Mouse (Mus musculus): Measurements from ENCODE around the gene Vax1. TPM values are rescaled to one million over a fixed set of nuclear protein-coding genes. Genes with fewer than 3 reads are reported as not detected.
A peak's percentile ranks its signal among the peaks of the same experiment; 100 is the strongest.

Gene Vax1
- polyA plus RNA-seq, 1 experiment from 2014 or later, result not detected

- Histone ChIP-seq H3K4me1 (ENCODE audit: control insufficient read depth, insufficient read depth, low read length) (peaks cover 9% of the 10 kb centered on the region; the same call in 1 of the 2 replicates), H3K4me3 (replicated peaks; ENCODE audit: low read length) (no peak overlapping the region), H3K9ac (ENCODE audit: low read length) (no peak overlapping the region), H3K27me3 (ENCODE audit: control insufficient read depth, insufficient read depth, low read length) (peaks cover 86% of the 10 kb centered on the region), H3K9me3 (replicated peaks; ENCODE audit: control insufficient read depth, low read length) (no peaks in the 10 kb centered on the region), H3K27ac (ENCODE audit: low read length) (no peak overlapping the region), H3K4me2 (ENCODE audit: low read depth, low read length) (no peak overlapping the region), H3K36me3 (ENCODE audit: control insufficient read depth, insufficient read depth, low read length) (no peaks in the 10 kb centered on the region)
- ATAC-seq (ENCODE audit: insufficient read depth, low FRiP score), result no peak
- 2% methylated on average over 19 of the region's 19 CpGs for WGBS
Observed at GRCm38 (mm10) chr19:59171871-59172245, 2.0 kb upstream of the Vax1 start.

GRCm38 (mm10) chr19:59171151-59171870 lies 1.5 kb upstream of the Vax1 start:
- H3K9me3 ChIP-seq (replicated peaks; ENCODE audit: control insufficient read depth, low read length), result no peaks in the 10 kb centered on the region
- H3K4me1 ChIP-seq (ENCODE audit: control insufficient read depth, insufficient read depth, low read length), result peaks cover 13% of the 10 kb centered on the region; the same call in 1 of the 2 replicates
- no peak overlapping the region for H3K4me3 ChIP-seq (replicated peaks; ENCODE audit: low read length)
- no peak overlapping the region for H3K9ac ChIP-seq (ENCODE audit: low read length)
- WGBS, result 2% methylated on average over 38 of the region's 38 CpGs
- no peaks in the 10 kb centered on the region for H3K36me3 ChIP-seq (ENCODE audit: control insufficient read depth, insufficient read depth, low read length)
- ATAC-seq (ENCODE audit: insufficient read depth, low FRiP score), result no peak
- no peak overlapping the region for H3K4me2 ChIP-seq (ENCODE audit: low read depth, low read length)
- H3K27me3 ChIP-seq (ENCODE audit: control insufficient read depth, insufficient read depth, low read length), result peaks cover 87% of the 10 kb centered on the region
- no peak overlapping the region for H3K27ac ChIP-seq (ENCODE audit: low read length)

- Histone ChIP-seq H3K9ac (ENCODE audit: low read length) (no peak overlapping the region), H3K27ac (ENCODE audit: low read length) (no peak overlapping the region), H3K27me3 (ENCODE audit: control insufficient read depth, insufficient read depth, low read length) (peaks cover 87% of the 10 kb centered on the region), H3K4me1 (ENCODE audit: control insufficient read depth, insufficient read depth, low read length) (peaks cover 18% of the 10 kb centered on the region; the same call in 1 of the 2 replicates), H3K36me3 (ENCODE audit: control insufficient read depth, insufficient read depth, low read length) (no peaks in the 10 kb centered on the region), H3K9me3 (replicated peaks; ENCODE audit: control insufficient read depth, low read length) (no peaks in the 10 kb centered on the region), H3K4me3 (replicated peaks; ENCODE audit: low read length) (no peak overlapping the region; the same call in 1 of the 2 replicates), H3K4me2 (ENCODE audit: low read depth, low read length) (no peak overlapping the region)
- ATAC-seq (ENCODE audit: insufficient read depth, low FRiP score), result no peak
- WGBS, result under 1% methylated on average over 6 of the region's 6 CpGs
Observed at GRCm38 (mm10) chr19:59170766-59171095, 875 bp upstream of the Vax1 start.

GRCm38 (mm10) chr19:59169143-59169935 lies 517 bp downstream of the Vax1 start:
- peaks cover 93% of the 10 kb centered on the region for H3K27me3 ChIP-seq (ENCODE audit: control insufficient read depth, insufficient read depth, low read length)
- under 1% methylated on average over 65 of the region's 65 CpGs for WGBS
- peak; percentile 48; the same call in 1 of the 2 replicates for ATAC-seq (ENCODE audit: insufficient read depth, low FRiP score)
- peak overlapping the region; percentile 45 for H3K4me2 ChIP-seq (ENCODE audit: low read depth, low read length)
- peaks cover 18% of the 10 kb centered on the region; the same call in 1 of the 2 replicates for H3K4me1 ChIP-seq (ENCODE audit: control insufficient read depth, insufficient read depth, low read length)
- H3K9me3 ChIP-seq (replicated peaks; ENCODE audit: control insufficient read depth, low read length), result no peaks in the 10 kb centered on the region
- H3K27ac ChIP-seq (ENCODE audit: low read length), result no peak overlapping the region
- H3K9ac ChIP-seq (ENCODE audit: low read length), result no peak overlapping the region; the same call in 1 of the 2 replicates
- H3K36me3 ChIP-seq (ENCODE audit: control insufficient read depth, insufficient read depth, low read length), result no peaks in the 10 kb centered on the region
- H3K4me3 ChIP-seq (replicated peaks; ENCODE audit: low read length), result peak overlapping the region; percentile 31

GRCm38 (mm10) chr19:59168386-59168905 lies 1.4 kb downstream of the Vax1 start:
- Histone ChIP-seq H3K36me3 (ENCODE audit: control insufficient read depth, insufficient read depth, low read length) (no peaks in the 10 kb centered on the region), H3K9ac (ENCODE audit: low read length) (no peak overlapping the region), H3K27me3 (ENCODE audit: control insufficient read depth, insufficient read depth, low read length) (peaks cover 93% of the 10 kb centered on the region), H3K4me1 (ENCODE audit: control insufficient read depth, insufficient read depth, low read length) (peaks cover 18% of the 10 kb centered on the region; the same call in 1 of the 2 replicates), H3K4me3 (replicated peaks; ENCODE audit: low read length) (no peak overlapping the region), H3K4me2 (ENCODE audit: low read depth, low read length) (no peak overlapping the region), H3K27ac (ENCODE audit: low read length) (no peak overlapping the region), H3K9me3 (replicated peaks; ENCODE audit: control insufficient read depth, low read length) (no peaks in the 10 kb centered on the region)
- no peak for ATAC-seq (ENCODE audit: insufficient read depth, low FRiP score)
- 4% methylated on average over 17 of the region's 17 CpGs for WGBS

- Histone ChIP-seq H3K27me3 (ENCODE audit: control insufficient read depth, insufficient read depth, low read length) (peaks cover 93% of the 10 kb centered on the region), H3K4me2 (ENCODE audit: low read depth, low read length) (no peak overlapping the region), H3K27ac (ENCODE audit: low read length) (no peak overlapping the region), H3K9ac (ENCODE audit: low read length) (no peak overlapping the region), H3K9me3 (replicated peaks; ENCODE audit: control insufficient read depth, low read length) (no peaks in the 10 kb centered on the region), H3K4me1 (ENCODE audit: control insufficient read depth, insufficient read depth, low read length) (peaks cover 18% of the 10 kb centered on the region; the same call in 1 of the 2 replicates), H3K36me3 (ENCODE audit: control insufficient read depth, insufficient read depth, low read length) (no peaks in the 10 kb centered on the region), H3K4me3 (replicated peaks; ENCODE audit: low read length) (no peak overlapping the region)
- 24% methylated on average over 5 of the region's 5 CpGs for WGBS
- ATAC-seq (ENCODE audit: insufficient read depth, low FRiP score), result no peak
Observed at GRCm38 (mm10) chr19:59167871-59168270, 2.0 kb downstream of the Vax1 start.

- H3K4me2 ChIP-seq (ENCODE audit: low read depth, low read length), result peak overlapping the region; percentile 56
- no peak overlapping the region for H3K27ac ChIP-seq (ENCODE audit: low read length)
- H3K27me3 ChIP-seq (ENCODE audit: control insufficient read depth, insufficient read depth, low read length), result peaks cover 96% of the 10 kb centered on the region
- H3K36me3 ChIP-seq (ENCODE audit: control insufficient read depth, insufficient read depth, low read length), result no peaks in the 10 kb centered on the region
- 9% methylated on average over 13 of the region's 13 CpGs for WGBS
- H3K4me1 ChIP-seq (ENCODE audit: control insufficient read depth, insufficient read depth, low read length), result peaks cover 18% of the 10 kb centered on the region; the same call in 1 of the 2 replicates
- no peaks in the 10 kb centered on the region for H3K9me3 ChIP-seq (replicated peaks; ENCODE audit: control insufficient read depth, low read length)
- ATAC-seq (ENCODE audit: insufficient read depth, low FRiP score), result no peak
- H3K9ac ChIP-seq (ENCODE audit: low read length), result peak overlapping the region; percentile 46
- peak overlapping the region; percentile 42 for H3K4me3 ChIP-seq (replicated peaks; ENCODE audit: low read length)
Observed at GRCm38 (mm10) chr19:59166879-59167278, 3.0 kb downstream of the Vax1 start.

- Histone ChIP-seq H3K4me3 (replicated peaks; ENCODE audit: low read length) (peak overlapping the region; percentile 42), H3K9ac (ENCODE audit: low read length) (peak overlapping the region; percentile 46)
- no peak for ATAC-seq (ENCODE audit: insufficient read depth, low FRiP score)
Observed at GRCm38 (mm10) chr19:59166311-59166761, 3.5 kb downstream of the Vax1 start.

GRCm38 (mm10) chr19:59165577-59165976 lies 4.3 kb downstream of the Vax1 start:
- no peaks in the 10 kb centered on the region for H3K9me3 ChIP-seq (replicated peaks; ENCODE audit: control insufficient read depth, low read length)
- peaks cover 18% of the 10 kb centered on the region; the same call in 1 of the 2 replicates for H3K4me1 ChIP-seq (ENCODE audit: control insufficient read depth, insufficient read depth, low read length)
- no peak overlapping the region for H3K4me3 ChIP-seq (replicated peaks; ENCODE audit: low read length)
- H3K27me3 ChIP-seq (ENCODE audit: control insufficient read depth, insufficient read depth, low read length), result peaks cover 93% of the 10 kb centered on the region
- no peak for ATAC-seq (ENCODE audit: insufficient read depth, low FRiP score)
- no peaks in the 10 kb centered on the region for H3K36me3 ChIP-seq (ENCODE audit: control insufficient read depth, insufficient read depth, low read length)
- H3K27ac ChIP-seq (ENCODE audit: low read length), result no peak overlapping the region
- no peak overlapping the region for H3K9ac ChIP-seq (ENCODE audit: low read length)
- no peak overlapping the region for H3K4me2 ChIP-seq (ENCODE audit: low read depth, low read length)
- WGBS, result 8% methylated on average over 7 of the region's 7 CpGs

More at GRCm38 (mm10) chr19:59166311-59166761, 3.5 kb downstream of the Vax1 start:
- WGBS, result under 1% methylated on average over 50 of the region's 55 CpGs
- Histone ChIP-seq H3K4me1 (ENCODE audit: control insufficient read depth, insufficient read depth, low read length) (peaks cover 18% of the 10 kb centered on the region; the same call in 1 of the 2 replicates), H3K27ac (ENCODE audit: low read length) (no peak overlapping the region), H3K9me3 (replicated peaks; ENCODE audit: control insufficient read depth, low read length) (no peaks in the 10 kb centered on the region), H3K27me3 (ENCODE audit: control insufficient read depth, insufficient read depth, low read length) (peaks cover 96% of the 10 kb centered on the region), H3K36me3 (ENCODE audit: control insufficient read depth, insufficient read depth, low read length) (no peaks in the 10 kb centered on the region), H3K4me2 (ENCODE audit: low read depth, low read length) (peak overlapping the region; percentile 56)
